Mouse (Mus musculus): ENCODE measurements around the gene Mmel1.

DNA sequence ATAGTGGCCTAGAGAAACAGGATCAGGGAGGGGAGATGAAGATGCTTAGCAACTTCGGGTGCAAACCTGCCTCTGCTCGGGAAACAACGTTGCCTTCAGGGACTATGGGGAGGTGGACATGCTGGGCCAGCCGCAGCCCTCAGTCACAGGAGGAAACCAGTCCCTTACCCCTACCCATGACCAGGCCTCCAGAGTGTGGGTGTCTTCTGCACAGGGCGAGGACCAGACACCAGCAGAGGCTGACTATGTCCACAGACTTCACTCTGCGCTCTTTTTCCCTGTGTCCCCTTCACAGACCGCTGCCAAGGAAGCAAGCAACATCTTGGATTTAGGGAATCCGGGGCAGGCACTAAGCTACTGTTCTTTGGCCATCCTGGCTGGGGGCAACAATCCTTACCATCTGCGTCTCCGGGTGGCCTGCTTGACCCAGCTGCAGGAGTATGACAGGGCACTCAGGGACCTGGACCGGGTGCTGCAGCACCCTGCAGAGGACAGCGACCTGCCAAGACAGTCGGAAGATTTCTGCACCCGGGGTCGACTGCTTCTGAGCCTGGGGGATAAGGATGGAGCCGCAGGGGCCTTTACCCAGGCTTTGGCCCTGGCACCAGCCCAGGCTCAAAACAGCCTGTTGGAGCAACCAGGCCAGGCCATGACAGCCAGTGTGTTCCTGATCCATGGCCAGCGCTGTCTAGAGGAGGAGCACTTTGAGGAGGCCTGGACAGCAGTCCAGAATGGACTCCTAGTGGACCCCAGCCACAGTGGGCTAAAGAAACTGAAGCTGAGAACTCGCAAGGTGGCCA lies 4.2 kb upstream of the Mmel1 start:
- TF ChIP-seq CTCF (IDR thresholded peaks at IDR 0.05; ENCODE audit: low read depth, low read length): no peak
- no peak for TF ChIP-seq EP300 (IDR thresholded peaks at IDR 0.05; ENCODE audit: insufficient read depth, low read depth, low read length)
- TF ChIP-seq POLR2A (IDR thresholded peaks at IDR 0.05; ENCODE audit: insufficient read depth, low read length): no peak

All from ES-Bruce4 (cell line).